Mouse (Mus musculus) neural tube, embryonic 14.5 days (tissue): ENCODE data around the gene Rgma. TPM values are rescaled to one million over a fixed set of nuclear protein-coding genes. Genes with fewer than 3 reads are reported as not detected.

ENCODE experiments used
- ATAC-seq: fragments of 200-750 bp; cut with Nextera tagmentation; 2 replicates; pipeline ENCODE4 v1.8.0; 2017; ENCODE audit warnings: low read depth, mild to moderate bottlenecking, moderate TSS enrichment, moderate library complexity
- H3K27ac ChIP-seq: fragments of 300-500 bp; sonication (generic); 2 replicates; pipeline ENCODE4 v1.5.1; 2014; ENCODE audit warnings: low read depth, mild to moderate bottlenecking, control low read depth, low read length, moderate library complexity, mixed read lengths
- H3K27me3 ChIP-seq: fragments of 300-500 bp; sonication (generic); 2 replicates; pipeline ENCODE4 v1.6.1; 2014; ENCODE audit warnings: low read length; ENCODE audit not compliant: control insufficient read depth, insufficient read depth
- H3K36me3 ChIP-seq: fragments of 300-500 bp; sonication (generic); 2 replicates; pipeline ENCODE4 v1.6.1; 2014; ENCODE audit warnings: low read length, mixed read lengths; ENCODE audit not compliant: control insufficient read depth, insufficient read depth
- H3K4me1 ChIP-seq: fragments of 300-500 bp; sonication (generic); 2 replicates; pipeline ENCODE4 v1.6.1; 2014; ENCODE audit warnings: low read length; ENCODE audit not compliant: control insufficient read depth, insufficient read depth
- H3K4me2 ChIP-seq: fragments of 300-500 bp; sonication (generic); 2 replicates; pipeline ENCODE4 v1.6.1; 2014; ENCODE audit warnings: mild to moderate bottlenecking, low read depth, low read length, control low read depth
- H3K4me3 ChIP-seq: fragments of 300-500 bp; sonication (generic); 2 replicates; pipeline ENCODE4 v1.5.1; 2014; ENCODE audit warnings: low read depth, low read length, control low read depth, mixed read lengths
- H3K9ac ChIP-seq: fragments of 300-500 bp; sonication (generic); replicated peaks from 2 replicates; pipeline ENCODE4 v1.6.1; 2014; ENCODE audit warnings: low read depth, mild to moderate bottlenecking, control low read depth, low read length, mixed read lengths
- H3K9me3 ChIP-seq: fragments of 300-500 bp; sonication (generic); 2 replicates; pipeline ENCODE4 v1.6.1; 2016; ENCODE audit warnings: low read length; ENCODE audit not compliant: control insufficient read depth
- WGBS: fragments of 180-500 bp; shearing (Covaris S2); extraction: QIAGEN DNeasy Blood & Tissue Kit; methylation state at CpG from one replicate; pipeline ENCODE4 v1.1.7; 2014; 5-methylcytosine and 5-hydroxymethylcytosine counted together
- polyA plus RNA-seq: library from polyadenylated mRNA; unstranded; fragments of >200 nt; fragmentation: Nextera tagmentation; extraction: Ambion mirVana; gene quantifications from 2 replicates; pipeline ENCODE4 v1.2.1, GENCODE M21; 2014

The Rgma gene
- polyA plus RNA-seq, 1 experiment from 2014 or later = 58.4 TPM

DNA sequence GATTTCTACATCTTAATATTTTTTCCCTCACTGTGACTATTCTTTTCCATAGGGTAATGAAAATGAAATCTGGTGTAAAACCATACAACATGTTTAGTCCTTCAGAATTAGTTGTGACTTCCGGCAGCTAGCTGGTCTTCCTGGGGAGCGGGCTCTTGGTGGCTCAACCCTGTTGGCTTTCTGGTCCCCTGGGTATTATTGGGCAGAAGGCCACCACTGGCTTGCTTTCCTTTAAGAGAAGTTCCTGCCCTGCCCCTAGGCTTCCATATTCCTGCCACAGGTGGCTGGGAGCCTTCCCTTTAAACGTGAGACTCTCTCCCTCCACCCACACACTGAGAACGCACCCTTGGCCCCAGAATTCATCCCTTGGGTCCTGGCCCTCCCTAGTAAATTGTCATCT lies 9.8 kb upstream of the Rgma start:
- Histone ChIP-seq H3K27me3 (no peaks in the 10 kb centered on the region), H3K4me2 (no peak overlapping the region), H3K9me3 (no peaks in the 10 kb centered on the region), H3K36me3 (no peaks in the 10 kb centered on the region), H3K4me1 (peaks cover 6% of the 10 kb centered on the region; the same call in 1 of the 2 replicates), H3K4me3 (no peak overlapping the region), H3K9ac (no peak overlapping the region), H3K27ac (no peak overlapping the region)
- ATAC-seq = no peak
- 74% methylated on average over 4 of the region's 4 CpGs for WGBS

DNA sequence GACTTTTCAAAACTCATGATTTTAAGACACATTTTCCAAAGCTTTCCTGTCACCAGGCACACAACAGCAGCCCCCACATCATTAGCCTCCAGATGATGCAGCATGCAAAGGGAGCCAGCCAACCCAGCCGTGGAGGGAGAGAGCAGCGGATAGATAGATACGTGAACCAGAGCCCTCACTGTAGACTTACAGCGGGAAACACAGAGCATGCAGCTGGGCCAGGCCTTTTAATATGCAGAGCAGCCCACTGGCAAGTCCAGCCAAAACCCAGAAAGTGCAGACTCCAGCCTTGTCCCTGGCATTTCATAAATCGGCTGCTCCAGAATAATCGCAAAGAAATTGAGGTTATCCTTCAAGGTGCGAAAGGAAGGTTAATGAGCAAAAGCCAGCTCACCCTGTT lies 9.3 kb upstream of the Rgma start:
- Histone ChIP-seq H3K36me3 (no peaks in the 10 kb centered on the region), H3K27ac (no peak overlapping the region), H3K4me1 (peaks cover 1% of the 10 kb centered on the region; the same call in 1 of the 2 replicates), H3K9me3 (no peaks in the 10 kb centered on the region), H3K27me3 (no peaks in the 10 kb centered on the region), H3K9ac (no peak overlapping the region), H3K4me2 (no peak overlapping the region), H3K4me3 (no peak overlapping the region)
- no peak for ATAC-seq
- 45% methylated on average over 7 of the region's 7 CpGs for WGBS

DNA sequence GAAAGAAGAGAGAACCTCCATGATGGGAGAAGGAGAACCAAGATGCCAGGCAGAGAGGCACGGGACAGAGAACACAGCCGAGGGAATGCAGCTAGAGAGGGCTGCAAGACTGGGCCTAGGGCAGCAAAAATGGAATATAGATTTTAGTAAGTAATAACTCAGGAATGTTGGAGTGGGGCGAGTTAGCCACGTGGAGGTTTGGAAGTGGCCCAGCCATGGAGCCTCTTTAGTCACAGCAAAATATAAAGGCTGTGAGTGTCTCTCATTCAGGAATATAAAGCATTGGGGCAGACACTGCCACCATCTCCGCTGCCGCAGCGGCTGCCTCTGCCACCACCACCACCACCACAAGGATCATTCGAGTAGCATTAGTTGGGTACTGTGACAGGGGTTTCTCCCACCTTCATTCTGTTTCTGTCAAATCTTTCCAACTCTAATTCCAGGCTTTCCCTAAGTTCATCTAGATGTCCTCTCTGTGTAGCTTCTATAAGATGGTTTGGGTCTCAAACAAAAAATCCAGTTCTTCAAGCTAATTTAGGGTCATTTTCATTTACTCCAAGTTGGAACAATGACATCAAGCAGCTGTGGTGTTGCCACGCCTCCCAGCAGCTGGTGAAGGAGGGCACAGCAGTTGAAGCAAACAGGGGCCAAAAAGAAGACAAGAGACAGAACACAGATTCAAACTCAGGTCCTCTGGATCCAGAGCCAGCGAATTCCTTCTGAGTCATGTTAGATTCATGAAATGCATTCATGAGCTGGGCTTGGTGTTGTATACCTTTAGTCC lies 7.4 kb upstream of the Rgma start:
- Histone ChIP-seq H3K27ac (no peak overlapping the region), H3K4me2 (no peak overlapping the region), H3K4me1 (peaks cover 11% of the 10 kb centered on the region; the same call in 1 of the 2 replicates), H3K9me3 (no peaks in the 10 kb centered on the region), H3K4me3 (no peak overlapping the region), H3K36me3 (no peaks in the 10 kb centered on the region), H3K27me3 (no peaks in the 10 kb centered on the region; the same call in 1 of the 2 replicates), H3K9ac (no peak overlapping the region)
- ATAC-seq = no peak
- 90% methylated on average over 10 of the region's 10 CpGs for WGBS

DNA sequence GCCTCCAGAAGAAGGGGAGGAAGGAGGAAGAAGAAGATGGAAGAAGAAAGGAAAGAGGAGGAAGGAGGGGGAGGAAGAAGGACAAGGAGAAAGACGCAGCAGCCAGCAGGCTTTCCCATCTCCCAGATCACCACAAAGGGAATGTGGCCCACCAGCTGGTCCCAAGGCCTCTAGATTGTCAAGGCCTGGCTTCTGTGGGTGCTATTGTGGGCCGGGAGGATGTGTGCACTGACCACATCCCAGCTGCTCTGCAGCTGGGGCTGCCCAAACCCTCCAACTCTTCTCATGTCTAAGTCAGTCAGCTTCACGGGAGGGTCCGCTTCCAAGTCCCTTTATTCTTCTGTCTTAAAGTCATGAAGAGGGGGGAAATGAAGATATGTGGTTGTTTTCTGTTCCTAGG lies 5.3 kb upstream of the Rgma start:
- no peak overlapping the region for H3K9ac ChIP-seq
- H3K4me3 ChIP-seq = no peak overlapping the region
- H3K27ac ChIP-seq = no peak overlapping the region
- no peak overlapping the region for H3K4me2 ChIP-seq
- 76% methylated on average over 4 of the region's 4 CpGs for WGBS
- H3K9me3 ChIP-seq = no peaks in the 10 kb centered on the region
- H3K27me3 ChIP-seq = no peaks in the 10 kb centered on the region; the same call in 1 of the 2 replicates
- no peaks in the 10 kb centered on the region for H3K36me3 ChIP-seq
- ATAC-seq = no peak
- peaks cover 16% of the 10 kb centered on the region; the same call in 1 of the 2 replicates for H3K4me1 ChIP-seq

DNA sequence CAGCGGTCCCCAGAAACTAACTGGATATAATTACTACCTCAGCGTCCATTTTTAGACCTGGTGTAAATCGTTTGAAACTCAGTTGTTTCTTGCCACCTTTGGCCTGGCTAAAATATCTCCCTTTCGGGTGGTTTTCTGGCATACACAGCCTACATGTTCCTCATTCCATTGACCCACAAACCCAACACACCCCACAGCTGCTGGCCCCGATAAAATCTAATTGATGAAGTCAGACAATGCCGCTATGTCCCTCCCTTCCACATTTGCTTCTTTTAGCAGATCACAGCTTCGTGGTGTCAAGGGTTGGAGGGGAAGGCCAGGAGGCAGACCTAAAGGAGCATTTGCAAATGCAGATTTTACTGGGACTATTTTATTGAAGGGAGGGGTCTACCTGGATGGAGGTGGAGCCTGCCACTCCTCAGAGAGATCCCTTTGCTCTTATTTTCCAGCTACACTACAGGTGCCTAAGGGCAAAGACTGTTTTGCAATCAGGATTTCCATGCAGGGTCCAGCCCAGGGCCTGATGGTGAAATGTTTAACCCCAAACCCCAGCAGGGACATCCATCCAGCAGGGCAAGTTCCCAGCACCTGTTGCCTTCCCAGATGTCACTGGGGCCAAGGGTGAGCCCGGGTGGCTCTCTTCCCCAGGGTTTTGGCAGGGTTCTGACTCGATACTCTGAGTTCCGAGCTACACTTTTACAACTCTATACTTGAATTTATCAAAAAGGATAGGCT lies 3.6 kb upstream of the Rgma start:
- Histone ChIP-seq H3K27me3 (no peaks in the 10 kb centered on the region; the same call in 1 of the 2 replicates), H3K9me3 (no peaks in the 10 kb centered on the region), H3K9ac (no peak overlapping the region), H3K4me2 (peak overlapping the region; percentile 52), H3K4me1 (peaks cover 16% of the 10 kb centered on the region; the same call in 1 of the 2 replicates), H3K27ac (no peak overlapping the region), H3K36me3 (no peaks in the 10 kb centered on the region), H3K4me3 (no peak overlapping the region; the same call in 1 of the 2 replicates)
- 43% methylated on average over 10 of the region's 10 CpGs for WGBS
- no peak for ATAC-seq

DNA sequence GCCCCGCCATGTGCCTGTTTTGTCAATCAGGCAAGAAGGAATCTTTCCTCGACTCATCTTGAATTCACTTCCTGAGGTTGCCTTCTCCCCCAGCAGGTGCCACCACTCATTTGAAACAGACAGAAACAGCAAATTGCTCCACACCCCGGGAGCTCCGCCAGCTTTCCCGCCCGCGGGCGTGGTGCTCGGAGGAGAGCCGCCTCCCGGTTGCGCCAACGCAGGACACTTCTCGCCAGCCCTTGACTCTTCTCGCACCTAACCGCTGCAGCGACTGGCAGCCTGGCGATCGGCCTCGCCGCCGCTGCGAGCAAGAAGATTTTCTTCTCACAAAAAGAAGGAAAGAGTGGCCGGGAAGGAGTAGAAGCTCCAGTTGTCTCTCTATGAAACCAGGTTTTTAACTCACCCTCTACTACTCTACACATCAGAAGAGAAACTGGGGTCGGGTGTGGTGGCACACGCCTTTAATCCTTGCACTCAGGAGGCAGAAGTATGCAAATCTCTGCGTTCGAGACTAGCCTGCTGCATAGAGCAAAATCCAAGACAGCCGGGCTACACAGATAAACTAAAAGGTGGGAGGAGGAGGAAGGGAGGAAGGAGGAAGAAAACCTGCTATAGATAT lies 2.8 kb upstream of the Rgma start:
- peak overlapping the region; percentile 25; the same call in 1 of the 2 replicates for H3K9ac ChIP-seq
- peak overlapping the region; percentile 27 for H3K4me3 ChIP-seq
- 4% methylated on average over 29 of the region's 29 CpGs for WGBS
- no peak for ATAC-seq
- no peaks in the 10 kb centered on the region; the same call in 1 of the 2 replicates for H3K27me3 ChIP-seq
- peaks cover 16% of the 10 kb centered on the region; the same call in 1 of the 2 replicates for H3K4me1 ChIP-seq
- H3K9me3 ChIP-seq = no peaks in the 10 kb centered on the region
- H3K36me3 ChIP-seq = no peaks in the 10 kb centered on the region
- H3K4me2 ChIP-seq = peak overlapping the region; percentile 52
- H3K27ac ChIP-seq = peak overlapping the region; percentile 56; the same call in 1 of the 2 replicates

DNA sequence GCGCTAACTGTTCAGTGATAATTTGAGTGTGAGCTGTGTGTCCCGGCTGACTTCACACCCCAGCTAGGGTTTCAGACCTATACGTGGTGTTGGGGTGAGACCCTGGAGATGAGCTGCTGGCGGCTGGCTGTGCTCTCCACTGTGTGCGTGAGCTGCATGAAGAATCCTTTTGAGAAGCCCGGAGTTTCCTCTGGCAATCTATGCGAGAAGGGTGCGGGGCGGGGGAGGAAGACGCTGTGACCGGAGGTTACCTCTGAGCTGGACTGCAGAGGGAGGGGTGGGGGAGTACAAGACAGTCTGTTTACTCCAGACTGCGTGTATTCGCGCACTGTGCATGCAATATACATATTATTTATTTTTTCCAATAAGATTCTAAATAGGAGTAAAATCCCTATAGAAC lies 582 bp upstream of the Rgma start:
- under 1% methylated on average over 14 of the region's 14 CpGs for WGBS
- ATAC-seq = peak; percentile 68
- H3K4me3 ChIP-seq = peak overlapping the region; percentile 73
- no peaks in the 10 kb centered on the region; the same call in 1 of the 2 replicates for H3K27me3 ChIP-seq
- H3K9me3 ChIP-seq = no peaks in the 10 kb centered on the region
- peak overlapping the region; percentile 92 for H3K27ac ChIP-seq
- H3K9ac ChIP-seq = peak overlapping the region; percentile 95; the same call in 1 of the 2 replicates
- no peaks in the 10 kb centered on the region for H3K36me3 ChIP-seq
- peaks cover 25% of the 10 kb centered on the region; the same call in 1 of the 2 replicates for H3K4me1 ChIP-seq
- peak overlapping the region; percentile 79 for H3K4me2 ChIP-seq

DNA sequence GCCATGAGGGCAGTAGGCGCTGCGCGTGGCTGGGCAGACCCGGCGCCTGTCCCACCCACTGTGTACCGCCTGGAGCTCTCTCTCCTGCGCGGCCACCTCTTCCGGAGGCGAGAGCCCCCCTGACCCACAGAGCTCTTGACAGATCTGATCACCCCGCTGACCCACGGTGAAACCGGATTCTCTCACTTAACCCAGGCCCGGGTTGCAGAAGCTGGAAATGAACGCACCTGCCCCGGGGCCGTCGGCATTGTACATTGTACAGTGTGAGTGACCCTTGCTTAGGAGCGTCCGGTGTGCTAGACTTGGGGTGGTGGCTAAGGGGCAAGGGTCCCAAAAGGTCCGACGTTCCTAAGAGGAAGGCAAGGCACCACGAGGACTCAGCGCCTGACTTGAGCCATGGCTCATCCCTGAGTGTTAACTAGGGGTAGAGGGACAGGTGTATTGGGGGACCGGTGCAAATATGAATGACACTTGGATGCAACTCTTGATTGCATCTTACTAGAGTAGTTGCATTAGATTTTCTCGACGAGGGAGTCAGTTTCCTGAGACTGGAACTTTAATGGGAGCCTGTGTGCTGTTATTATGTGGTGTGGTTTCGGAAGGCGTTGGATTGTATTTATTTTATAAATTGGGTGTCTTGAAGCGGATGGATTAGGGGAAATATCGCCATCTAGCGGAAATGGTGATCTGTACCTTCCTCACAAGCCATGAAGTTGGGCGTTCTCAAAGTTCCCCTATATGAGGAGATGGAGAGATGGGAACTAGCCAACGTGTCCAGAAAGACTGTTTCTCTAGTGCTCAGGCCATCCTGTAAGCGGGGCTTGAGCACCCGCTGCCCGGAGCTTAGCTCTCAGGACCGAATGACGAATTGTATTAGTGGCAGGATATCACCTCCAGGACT lies 1.0 kb downstream of the Rgma start:
- H3K9me3 ChIP-seq = no peaks in the 10 kb centered on the region
- peak overlapping the region; percentile 95 for H3K9ac ChIP-seq
- peak overlapping the region; percentile 73 for H3K4me3 ChIP-seq
- no peaks in the 10 kb centered on the region; the same call in 1 of the 2 replicates for H3K27me3 ChIP-seq
- H3K27ac ChIP-seq = peak overlapping the region; percentile 92
- ATAC-seq = peak; percentile 35
- H3K4me2 ChIP-seq = peak overlapping the region; percentile 79
- peaks cover 29% of the 10 kb centered on the region; the same call in 1 of the 2 replicates for H3K4me1 ChIP-seq
- WGBS = under 1% methylated on average over 39 of the region's 39 CpGs
- no peaks in the 10 kb centered on the region for H3K36me3 ChIP-seq
